ENCODE assay signal across 8 mouse cellular contexts in genomic region chr13:64002945-64003459, GRCm38 (mm10).
DNase-seq lines count a peak whose midpoint lies in the region; ATAC-seq lines count a peak whose summit lies in the region.
"Had no signal": no experiment of that assay in that cellular context is flagged by ENCODE, and none has a peak within 500 bp of the region (broad histone marks: within the 10 kb centered on the region; RNA-seq: fewer than 3 reads in every experiment).

No protein-coding gene starts in this region.

- no peak overlapping the region for H3K4me2 ChIP-seq in forebrain, embryonic 14.5 days (ENCODE audit: low read length)

- peaks cover 5% of the 10 kb centered on the region; the same call in 1 of the 2 replicates for H3K4me1 ChIP-seq in forebrain, embryonic 14.5 days (ENCODE audit: control insufficient read depth, insufficient read depth, low read length)

- no peaks in the 10 kb centered on the region for H3K9me3 ChIP-seq in forebrain, embryonic 14.5 days (replicated peaks; ENCODE audit: control insufficient read depth, low read length)

- no peaks in the 10 kb centered on the region for H3K36me3 ChIP-seq in forebrain, embryonic 14.5 days (ENCODE audit: control insufficient read depth, insufficient read depth, low read length)

- WGBS in forebrain, embryonic 14.5 days: 13% methylated on average over 6 of the region's 6 CpGs

- ATAC-seq in forebrain, embryonic 14.5 days: peak; percentile 61; the same call in 1 of the 2 replicates

- DNase-seq in 3134 (ENCODE audit: extremely low read depth, insufficient read length, low spot score) (peak; percentile 24), 3T3-L1 (ENCODE audit: low read depth, low spot score) (peak; percentile 6)
- DNase-seq in forebrain, embryonic 14.5 days (ENCODE audit: low spot score): peak; percentile 69
- DNase-seq in lung, postnatal 25 days (ENCODE audit: low spot score): peak; percentile 27
- no peak for DNase-seq in spleen, adult 18-20 months
- no peak for DNase-seq in left cerebral cortex, adult 11 months (ENCODE audit: low spot score)
- no peak for DNase-seq in spleen, postnatal 36 days (ENCODE audit: low spot score in 2 of 2)
- DNase-seq: heart, postnatal 10 days had no signal

- H3K9ac ChIP-seq in forebrain, embryonic 14.5 days (ENCODE audit: low read length): no peak overlapping the region; the same call in 1 of the 2 replicates

- H3K27me3 ChIP-seq in forebrain, embryonic 14.5 days (replicated peaks; ENCODE audit: control insufficient read depth, insufficient read depth, low read length): peaks cover 8% of the 10 kb centered on the region; the same call in 1 of the 2 replicates

- H3K27ac ChIP-seq in forebrain, embryonic 14.5 days (ENCODE audit: low read depth, low read length): 0 out of 2 replicates have a peak overlapping the region, but pooled peaks have one; percentile 33

- H3K4me3 ChIP-seq in forebrain, embryonic 14.5 days (ENCODE audit: low read depth, low read length): no peak overlapping the region

Comparison
In these comparisons a context has a peak if more than half of its experiments do, and no peak if none do; other contexts are left out.
1. DNase-seq: peak in 3134 (single experiment), 3T3-L1 (single experiment), forebrain, embryonic 14.5 days (single experiment) and lung, postnatal 25 days (single experiment); none in spleen, adult 18-20 months (0 of 2), left cerebral cortex, adult 11 months (single experiment) and spleen, postnatal 36 days (0 of 2).